Mouse (Mus musculus) forebrain, embryonic 13.5 days (tissue): Measurements from ENCODE around the gene Chrne. TPM values are rescaled to one million over a fixed set of nuclear protein-coding genes. Genes with fewer than 3 reads are reported as not detected.

Source experiments
- ATAC-seq: fragments of 200-750 bp; cut with Nextera tagmentation; 2 replicates; pipeline ENCODE4 v1.8.0; 2017
- H3K27ac ChIP-seq: fragments of 300-500 bp; sonication (generic); 2 replicates; pipeline ENCODE4 v1.5.1; 2015; ENCODE audit warnings: inconsistent platforms, mild to moderate bottlenecking, moderate library complexity
- H3K27me3 ChIP-seq: fragments of 300-500 bp; sonication (generic); 2 replicates; pipeline ENCODE4 v1.6.1; 2015; ENCODE audit warnings: mild to moderate bottlenecking, inconsistent platforms
- H3K36me3 ChIP-seq: fragments of 300-500 bp; sonication (generic); 2 replicates; pipeline ENCODE4 v1.6.1; 2015; ENCODE audit warnings: mild to moderate bottlenecking, inconsistent platforms; ENCODE audit not compliant: poor library complexity, severe bottlenecking
- H3K4me1 ChIP-seq: fragments of 300-500 bp; sonication (generic); 2 replicates; pipeline ENCODE4 v1.6.1; 2015; ENCODE audit warnings: inconsistent platforms
- H3K4me2 ChIP-seq: fragments of 300-500 bp; sonication (generic); 2 replicates; pipeline ENCODE4 v1.6.1; 2015; ENCODE audit warnings: inconsistent platforms, mild to moderate bottlenecking, moderate library complexity
- H3K4me3 ChIP-seq: fragments of 300-500 bp; sonication (generic); 2 replicates; pipeline ENCODE4 v1.5.1; 2015; ENCODE audit warnings: mild to moderate bottlenecking, inconsistent platforms
- H3K9ac ChIP-seq: fragments of 300-500 bp; sonication (generic); 2 replicates; pipeline ENCODE4 v1.6.1; 2015; ENCODE audit warnings: mild to moderate bottlenecking, inconsistent platforms
- H3K9me3 ChIP-seq: fragments of 300-500 bp; sonication (generic); replicated peaks from 2 replicates; pipeline ENCODE4 v1.6.1; 2016; ENCODE audit warnings: inconsistent platforms
- WGBS: fragments of 180-500 bp; shearing (Covaris S2); methylation state at CpG from one replicate; pipeline ENCODE4 v1.1.7; 2015; 5-methylcytosine and 5-hydroxymethylcytosine counted together
- polyA plus RNA-seq: library from polyadenylated mRNA; unstranded; fragments of >200 nt; fragmentation: Nextera tagmentation; extraction: Ambion mirVana; gene quantifications from 2 replicates; pipeline ENCODE4 v1.2.1, GENCODE M21; 2015

The Chrne gene
- not detected in 2 replicates for polyA plus RNA-seq

- H3K4me1 ChIP-seq: peaks cover 8% of the 10 kb centered on the region
- H3K27ac ChIP-seq: no peak within 1 kb of the TSS
- H3K9me3 ChIP-seq: no peaks in the 10 kb centered on the region
- ATAC-seq: no peak
- H3K36me3 ChIP-seq: no peaks in the 10 kb centered on the region
- H3K4me3 ChIP-seq: no peak within 1 kb of the TSS
- H3K9ac ChIP-seq: no peak within 1 kb of the TSS
- peaks cover 12% of the 10 kb centered on the region; the same call in 1 of the 2 replicates for H3K27me3 ChIP-seq
- WGBS: 60% methylated on average over 1 of the region's 1 CpGs
- no peak within 1 kb of the TSS for H3K4me2 ChIP-seq
Observed at GRCm38 (mm10) chr11:70619101-70619500, at the start of gene Chrne. Chrne (minus strand) TSS chr11:70619216.

DNA sequence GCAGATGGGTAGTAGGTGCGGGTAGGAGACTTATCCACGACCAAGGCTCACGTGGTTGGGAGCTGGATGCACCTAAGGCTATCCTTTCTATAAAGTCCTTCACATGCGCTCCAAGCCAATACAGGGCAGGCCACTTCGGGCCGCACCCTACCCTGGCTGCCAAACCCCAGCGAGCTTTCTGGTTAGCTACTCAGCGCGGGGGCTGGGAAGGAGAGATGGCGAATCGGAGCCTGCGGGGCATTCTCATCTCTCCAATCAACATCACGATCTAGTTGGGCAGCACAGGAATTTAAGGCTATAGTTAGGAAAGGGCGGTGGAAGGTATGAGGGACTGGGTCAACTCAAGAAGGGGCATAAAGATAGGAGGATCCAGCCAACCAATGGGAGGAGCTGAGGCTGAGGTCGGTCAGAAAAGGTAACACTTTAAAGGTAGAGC, 49.3 kb upstream of the Chrne start:
- ATAC-seq: no peak
- 1% methylated on average over 15 of the region's 15 CpGs for WGBS
- Histone ChIP-seq H3K9me3 (no peaks in the 10 kb centered on the region), H3K9ac (peak overlapping the region; percentile 71), H3K4me1 (peaks cover 31% of the 10 kb centered on the region), H3K4me3 (peak overlapping the region; percentile 63), H3K27ac (peak overlapping the region; percentile 81), H3K27me3 (no peaks in the 10 kb centered on the region), H3K4me2 (peak overlapping the region; percentile 81), H3K36me3 (peaks cover 46% of the 10 kb centered on the region)

DNA sequence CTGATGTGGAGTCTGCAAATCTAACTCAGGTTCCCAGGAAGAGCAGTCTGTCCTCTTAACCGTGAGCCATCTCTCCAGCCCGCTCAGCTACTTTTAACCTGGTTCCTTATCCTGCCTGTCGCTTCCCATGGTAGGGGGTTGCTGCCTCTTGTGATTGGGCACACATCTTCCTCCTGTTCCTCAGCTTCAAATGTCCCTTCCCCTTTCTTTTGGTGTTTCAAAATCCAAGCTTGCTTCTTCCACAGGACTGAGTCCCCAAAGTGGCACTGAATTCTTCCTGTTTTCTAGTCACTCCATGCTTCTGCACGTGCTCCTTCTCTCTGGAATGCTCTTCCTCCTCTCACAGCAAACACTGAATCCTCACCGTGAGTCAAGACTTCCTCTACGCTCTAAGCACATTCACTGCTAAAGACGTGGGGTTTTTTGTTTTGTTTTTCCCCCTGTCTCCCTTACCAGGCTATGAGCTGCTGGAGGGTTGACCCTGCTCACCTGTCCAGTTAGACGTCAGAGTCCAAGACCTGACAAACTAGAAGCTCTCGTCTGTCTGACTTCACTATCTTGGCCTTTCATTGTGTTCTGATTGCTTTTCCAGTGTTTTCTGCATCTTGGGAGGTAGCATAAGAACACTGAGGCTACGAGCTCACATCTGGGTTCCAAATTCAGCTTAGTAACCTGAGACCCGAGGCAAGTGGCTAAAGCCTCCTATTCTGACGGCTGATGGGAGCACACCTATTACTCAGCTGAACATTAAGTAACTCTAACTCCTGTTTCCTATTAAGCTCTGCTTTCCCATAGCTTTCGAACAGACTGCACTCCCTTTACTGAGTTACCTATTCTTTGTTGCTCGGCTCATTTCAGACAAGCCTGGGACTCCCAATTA, 48.5 kb upstream of the Chrne start:
- Histone ChIP-seq H3K4me3 (peak overlapping the region; percentile 63), H3K27me3 (no peaks in the 10 kb centered on the region), H3K9me3 (no peaks in the 10 kb centered on the region), H3K27ac (peak overlapping the region; percentile 81; the same call in 1 of the 2 replicates), H3K36me3 (peaks cover 54% of the 10 kb centered on the region), H3K4me2 (peak overlapping the region; percentile 81), H3K4me1 (peaks cover 31% of the 10 kb centered on the region), H3K9ac (peak overlapping the region; percentile 71)
- WGBS: 75% methylated on average over 14 of the region's 14 CpGs
- ATAC-seq: no peak

DNA sequence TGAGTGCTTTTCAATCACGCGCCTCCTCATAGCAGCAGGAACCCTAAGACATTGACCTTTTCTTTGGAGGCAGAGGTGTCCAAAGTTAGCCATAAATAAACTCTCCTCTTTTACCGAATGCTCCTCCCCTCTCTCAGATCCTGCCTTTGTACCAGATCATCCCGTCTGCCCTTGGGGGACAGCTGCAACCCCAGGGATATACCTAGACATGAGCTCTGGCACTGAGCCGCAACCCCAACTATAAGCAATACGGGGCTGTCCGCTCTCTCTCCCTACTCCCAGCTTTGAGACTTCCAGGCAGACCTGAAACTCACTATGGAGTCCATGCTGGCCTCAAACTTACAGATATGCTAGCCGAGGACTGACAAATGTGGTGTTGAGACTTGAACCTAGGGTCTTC, 47.7 kb upstream of the Chrne start:
- Histone ChIP-seq H3K4me3 (no peak overlapping the region), H3K36me3 (peaks cover 56% of the 10 kb centered on the region), H3K9ac (no peak overlapping the region; the same call in 1 of the 2 replicates), H3K9me3 (no peaks in the 10 kb centered on the region), H3K27me3 (no peaks in the 10 kb centered on the region), H3K27ac (no peak overlapping the region), H3K4me2 (no peak overlapping the region), H3K4me1 (peaks cover 31% of the 10 kb centered on the region)
- 93% methylated on average over 8 of the region's 8 CpGs for WGBS
- ATAC-seq: no peak

DNA sequence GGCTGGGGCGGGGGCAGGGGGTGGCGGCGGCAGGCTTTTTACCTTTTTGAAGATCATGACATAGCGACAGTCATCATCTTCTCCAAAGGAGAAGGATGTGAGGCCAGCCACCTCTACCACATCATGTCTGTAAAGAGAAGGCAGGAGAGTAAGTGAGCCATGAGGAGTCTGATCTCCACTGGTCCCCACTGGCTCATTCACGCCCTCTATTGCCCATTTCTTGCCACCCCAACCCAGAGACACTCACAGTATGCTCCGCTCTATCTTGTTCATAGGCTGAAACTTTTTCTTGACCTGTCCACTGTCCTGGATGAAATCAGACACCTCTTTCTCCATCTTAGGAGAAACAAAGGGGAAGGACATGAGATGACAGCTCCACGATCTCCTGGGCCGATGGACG, 45.7 kb upstream of the Chrne start:
- Histone ChIP-seq H3K4me2 (no peak overlapping the region), H3K9ac (no peak overlapping the region), H3K9me3 (no peaks in the 10 kb centered on the region), H3K4me1 (peaks cover 18% of the 10 kb centered on the region), H3K36me3 (peaks cover 63% of the 10 kb centered on the region), H3K4me3 (no peak overlapping the region), H3K27ac (no peak overlapping the region), H3K27me3 (no peaks in the 10 kb centered on the region)
- ATAC-seq: no peak
- WGBS: 99% methylated on average over 9 of the region's 9 CpGs

DNA sequence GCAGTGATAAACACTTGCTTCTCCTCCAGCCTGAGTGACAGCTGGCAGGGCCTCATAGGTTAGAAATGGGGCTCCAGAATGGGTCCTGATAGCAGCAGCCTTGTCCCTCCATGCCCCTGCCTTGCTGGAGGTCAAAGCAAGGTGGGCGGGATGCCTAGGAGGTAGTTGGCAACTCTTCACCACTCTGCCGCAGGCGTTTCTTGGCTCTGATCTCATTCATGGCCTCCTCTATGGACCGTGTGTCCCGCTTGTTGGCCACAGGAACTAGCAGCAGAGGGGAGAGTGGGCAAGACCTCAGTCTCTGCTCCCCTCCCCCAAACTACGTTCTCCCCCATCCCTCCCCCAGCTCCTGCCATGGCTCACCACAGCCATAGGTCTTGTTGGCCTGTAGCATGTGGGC, 44.9 kb upstream of the Chrne start:
- H3K27ac ChIP-seq: no peak overlapping the region
- no peaks in the 10 kb centered on the region for H3K9me3 ChIP-seq
- H3K36me3 ChIP-seq: peaks cover 66% of the 10 kb centered on the region
- 94% methylated on average over 6 of the region's 6 CpGs for WGBS
- H3K4me3 ChIP-seq: no peak overlapping the region
- ATAC-seq: no peak
- H3K4me2 ChIP-seq: no peak overlapping the region
- no peaks in the 10 kb centered on the region for H3K27me3 ChIP-seq
- H3K9ac ChIP-seq: no peak overlapping the region
- peaks cover 18% of the 10 kb centered on the region for H3K4me1 ChIP-seq

DNA sequence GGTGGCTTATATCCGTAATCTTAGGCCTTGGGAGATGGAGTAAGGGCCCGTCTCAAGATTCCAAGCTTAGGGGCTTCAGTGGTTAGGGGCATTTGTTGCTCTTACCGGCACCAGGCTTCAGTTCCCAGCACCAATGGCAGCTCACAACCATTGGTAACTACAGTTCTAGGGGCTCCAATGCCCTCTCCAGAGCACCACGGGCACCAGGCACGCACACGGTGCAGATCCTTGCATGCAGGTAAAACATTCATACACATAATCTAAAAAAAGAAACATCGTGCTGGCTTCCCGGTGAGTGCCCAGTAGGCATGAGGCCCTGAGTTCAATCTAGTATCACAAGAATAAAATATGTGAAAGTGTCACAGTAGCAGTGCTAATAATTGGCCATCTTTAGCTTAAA, 44.1 kb upstream of the Chrne start:
- H3K4me1 ChIP-seq: peaks cover 15% of the 10 kb centered on the region
- 87% methylated on average over 8 of the region's 8 CpGs for WGBS
- no peaks in the 10 kb centered on the region for H3K27me3 ChIP-seq

DNA sequence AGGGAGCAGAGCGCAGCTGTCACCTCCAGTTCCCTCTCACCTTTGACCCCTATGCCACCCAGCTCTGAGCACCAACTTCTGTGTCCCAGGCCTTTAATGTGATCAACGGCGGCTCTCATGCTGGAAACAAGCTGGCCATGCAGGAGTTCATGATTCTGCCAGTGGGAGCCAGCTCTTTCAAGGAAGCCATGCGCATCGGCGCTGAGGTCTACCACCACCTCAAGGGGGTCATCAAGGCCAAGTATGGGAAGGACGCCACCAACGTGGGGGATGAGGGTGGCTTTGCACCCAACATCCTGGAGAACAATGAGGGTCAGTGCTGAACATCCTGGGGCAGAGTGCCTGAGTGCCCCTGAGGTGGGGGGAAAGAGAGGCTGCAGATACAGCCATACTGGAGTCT, 41.6 kb upstream of the Chrne start:
- H3K4me3 ChIP-seq: no peak overlapping the region
- WGBS: 90% methylated on average over 8 of the region's 8 CpGs
- no peak overlapping the region for H3K9ac ChIP-seq
- no peak overlapping the region for H3K4me2 ChIP-seq
- peaks cover 17% of the 10 kb centered on the region for H3K4me1 ChIP-seq
- peaks cover 55% of the 10 kb centered on the region for H3K36me3 ChIP-seq
- H3K27me3 ChIP-seq: no peaks in the 10 kb centered on the region
- no peak for ATAC-seq
- no peaks in the 10 kb centered on the region for H3K9me3 ChIP-seq
- H3K27ac ChIP-seq: no peak overlapping the region

More for the DNA sequence above, 44.1 kb upstream of the Chrne start:
- H3K9me3 ChIP-seq: no peaks in the 10 kb centered on the region
- no peak overlapping the region for H3K4me2 ChIP-seq
- H3K4me3 ChIP-seq: no peak overlapping the region
- ATAC-seq: no peak
- no peak overlapping the region for H3K27ac ChIP-seq
- H3K36me3 ChIP-seq: peaks cover 66% of the 10 kb centered on the region
- no peak overlapping the region for H3K9ac ChIP-seq

DNA sequence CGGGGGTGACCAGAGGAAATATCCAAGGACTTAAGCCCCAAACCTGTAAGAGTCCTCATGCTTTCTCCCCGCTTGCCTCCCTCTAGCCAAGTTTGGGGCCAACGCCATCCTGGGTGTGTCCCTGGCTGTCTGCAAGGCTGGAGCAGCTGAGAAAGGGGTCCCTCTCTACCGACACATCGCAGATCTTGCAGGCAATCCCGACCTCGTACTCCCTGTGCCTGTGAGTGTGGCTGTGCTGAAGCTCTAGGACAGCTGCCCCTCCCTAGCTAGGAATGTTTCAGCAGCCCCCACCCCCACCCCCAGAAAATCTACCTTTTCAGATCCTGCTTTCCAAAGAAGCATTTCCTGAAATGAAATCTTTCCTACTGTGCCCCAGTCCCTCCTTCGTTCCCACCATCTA, 39.9 kb upstream of the Chrne start:
- no peak for ATAC-seq

GRCm38 (mm10) chr11:70658521-70658920, 39.5 kb upstream of the Chrne start:
- Histone ChIP-seq H3K27me3 (no peaks in the 10 kb centered on the region), H3K36me3 (peaks cover 35% of the 10 kb centered on the region), H3K4me1 (peaks cover 22% of the 10 kb centered on the region), H3K4me3 (no peak overlapping the region), H3K9me3 (no peaks in the 10 kb centered on the region), H3K27ac (no peak overlapping the region), H3K9ac (no peak overlapping the region), H3K4me2 (no peak overlapping the region)
- WGBS: 88% methylated on average over 5 of the region's 5 CpGs
- no peak for ATAC-seq

More for the DNA sequence above, 39.9 kb upstream of the Chrne start:
- peaks cover 22% of the 10 kb centered on the region for H3K4me1 ChIP-seq
- no peaks in the 10 kb centered on the region for H3K27me3 ChIP-seq
- H3K4me3 ChIP-seq: no peak overlapping the region
- H3K36me3 ChIP-seq: peaks cover 39% of the 10 kb centered on the region
- no peak overlapping the region for H3K27ac ChIP-seq
- H3K9me3 ChIP-seq: no peaks in the 10 kb centered on the region
- WGBS: 77% methylated on average over 8 of the region's 8 CpGs
- H3K9ac ChIP-seq: no peak overlapping the region
- H3K4me2 ChIP-seq: no peak overlapping the region

- Histone ChIP-seq H3K36me3 (peaks cover 30% of the 10 kb centered on the region), H3K27me3 (no peaks in the 10 kb centered on the region), H3K9ac (no peak overlapping the region), H3K27ac (no peak overlapping the region), H3K9me3 (no peaks in the 10 kb centered on the region), H3K4me1 (peaks cover 27% of the 10 kb centered on the region), H3K4me3 (no peak overlapping the region), H3K4me2 (no peak overlapping the region)
- 60% methylated on average over 9 of the region's 9 CpGs for WGBS
- no peak for ATAC-seq
Observed at GRCm38 (mm10) chr11:70657991-70658390, 39.0 kb upstream of the Chrne start.

DNA sequence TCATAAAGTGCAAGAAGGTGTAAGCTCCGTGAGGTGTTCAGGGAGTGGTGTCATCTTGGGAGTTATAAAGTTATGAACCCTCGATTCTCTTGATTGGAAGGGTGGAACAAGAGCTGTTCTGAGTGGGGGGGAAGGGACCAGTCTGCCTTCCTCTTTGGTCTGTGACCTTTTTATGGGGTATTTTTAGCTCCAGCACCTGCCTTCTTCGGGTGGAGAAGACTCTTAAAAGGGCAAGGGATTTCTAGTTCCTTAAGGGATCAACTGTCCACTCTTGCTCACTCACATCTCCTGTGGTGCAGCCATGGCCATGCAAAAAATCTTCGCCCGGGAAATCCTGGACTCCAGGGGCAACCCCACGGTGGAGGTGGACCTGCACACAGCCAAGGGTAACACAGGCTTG, 38.6 kb upstream of the Chrne start:
- Histone ChIP-seq H3K27me3 (no peaks in the 10 kb centered on the region), H3K9ac (no peak overlapping the region), H3K4me2 (no peak overlapping the region), H3K36me3 (peaks cover 27% of the 10 kb centered on the region), H3K27ac (no peak overlapping the region), H3K4me3 (no peak overlapping the region), H3K4me1 (peaks cover 31% of the 10 kb centered on the region), H3K9me3 (no peaks in the 10 kb centered on the region)
- 61% methylated on average over 6 of the region's 6 CpGs for WGBS
- no peak for ATAC-seq
